Mouse (Mus musculus): ENCODE data around the gene Tph2.

Gene Tph2

GRCm38 (mm10) chr10:115160289-115160688 is 24.5 kb downstream of the Tph2 start:
- POLR2A ChIA-PET, result no interaction called here
- CTCF ChIA-PET, result interaction anchor here (0.6 to 1.5 kb wide), 12 partner anchors 12 to 751 kb away, joined by 3 to 6 read pairs (median 3); no protein-coding TSS in a partner anchor

- CTCF ChIA-PET, result interaction anchor here (0.5 to 1.8 kb wide), 8 partner anchors 11 to 1415 kb away, joined by 3 to 4 read pairs (median 3); no protein-coding TSS in a partner anchor
- POLR2A ChIA-PET, result no interaction called here
Measured at GRCm38 (mm10) chr10:115147308-115147707, 37.5 kb downstream of the Tph2 start.

GRCm38 (mm10) chr10:115146257-115146898 is 38.4 kb downstream of the Tph2 start:
- ChIA-PET CTCF (interaction anchor here in 1 of 4 experiments (1.8 kb wide), 1 partner anchor 10 kb away, joined by 4 read pairs; no protein-coding TSS in a partner anchor), POLR2A (no interaction called here)

GRCm38 (mm10) chr10:115144542-115144941 is 40.3 kb downstream of the Tph2 start:
- POLR2A ChIA-PET, result interaction anchor here in 3 of 4 experiments (0.5 to 0.6 kb wide), 3 partner anchors 35 to 224 kb away, joined by 3 read pairs; no protein-coding TSS in a partner anchor
- CTCF ChIA-PET, result interaction anchor here in 1 of 4 experiments (0.6 kb wide), 2 partner anchors 562 to 968 kb away, joined by 4 to 7 read pairs; no protein-coding TSS in a partner anchor

GRCm38 (mm10) chr10:115143641-115144040 is 41.2 kb downstream of the Tph2 start:
- POLR2A ChIA-PET, result interaction anchor here in 3 of 4 experiments (0.5 to 0.7 kb wide), 4 partner anchors 36 to 1736 kb away, joined by 3 to 4 read pairs (median 3); no protein-coding TSS in a partner anchor

GRCm38 (mm10) chr10:115137016-115137415 is 47.8 kb downstream of the Tph2 start:
- CTCF ChIA-PET, result interaction anchor here in 2 of 4 experiments (0.6 to 1.1 kb wide), 2 partner anchors 10 to 462 kb away, joined by 3 to 4 read pairs; no protein-coding TSS in a partner anchor

More at GRCm38 (mm10) chr10:115143641-115144040, 41.2 kb downstream of the Tph2 start:
- CTCF ChIA-PET, result interaction anchor here in 2 of 4 experiments (0.6 to 0.7 kb wide), 4 partner anchors 92 to 1434 kb away, joined by 3 to 7 read pairs (median 4); no protein-coding TSS in a partner anchor

GRCm38 (mm10) chr10:115127907-115128306 is 56.9 kb downstream of the Tph2 start:
- ChIA-PET POLR2A (no interaction called here), CTCF (no interaction called here)

More at GRCm38 (mm10) chr10:115137016-115137415, 47.8 kb downstream of the Tph2 start:
- POLR2A ChIA-PET, result interaction anchor here in 1 of 4 experiments (0.6 kb wide), 1 partner anchor 202 kb away, joined by 5 read pairs; no protein-coding TSS in a partner anchor

GRCm38 (mm10) chr10:115125550-115125949 is 59.3 kb downstream of the Tph2 start:
- ChIA-PET POLR2A (no interaction called here), CTCF (no interaction called here)

- POLR2A ChIA-PET, result no interaction called here
Measured at GRCm38 (mm10) chr10:115125027-115125426, 59.8 kb downstream of the Tph2 start.

GRCm38 (mm10) chr10:115107666-115108540 is 76.9 kb downstream of the Tph2 start:
- ChIA-PET POLR2A (interaction anchor here in 1 of 4 experiments (1.5 kb wide), 1 partner anchor 13 kb away, joined by 4 read pairs; no protein-coding TSS in a partner anchor), CTCF (interaction anchor here in 2 of 4 experiments (0.6 to 0.7 kb wide), 2 partner anchors 15 to 586 kb away, joined by 3 to 5 read pairs; no protein-coding TSS in a partner anchor)

More at GRCm38 (mm10) chr10:115125027-115125426, 59.8 kb downstream of the Tph2 start:
- CTCF ChIA-PET, result no interaction called here

- ChIA-PET CTCF (no interaction called here), POLR2A (no interaction called here)
Measured at GRCm38 (mm10) chr10:115104175-115104574, 80.6 kb downstream of the Tph2 start.

GRCm38 (mm10) chr10:115099890-115100580 is 84.8 kb downstream of the Tph2 start:
- ChIA-PET CTCF (no interaction called here), POLR2A (no interaction called here)

- ChIA-PET POLR2A (interaction anchor here in 1 of 4 experiments (0.6 kb wide), 1 partner anchor 832 kb away, joined by 3 read pairs; no protein-coding TSS in a partner anchor), CTCF (interaction anchor here in 1 of 4 experiments (0.6 kb wide), 1 partner anchor 15 kb away, joined by 3 read pairs; no protein-coding TSS in a partner anchor)
Measured at GRCm38 (mm10) chr10:115097163-115097562, 87.7 kb downstream of the Tph2 start.

- CTCF ChIA-PET, result no interaction called here
- POLR2A ChIA-PET, result no interaction called here
Measured at GRCm38 (mm10) chr10:115096191-115096590, 88.6 kb downstream of the Tph2 start.

- CTCF ChIA-PET, result no interaction called here
- POLR2A ChIA-PET, result no interaction called here
Measured at GRCm38 (mm10) chr10:115078232-115078631, 106.6 kb downstream of the Tph2 start.

GRCm38 (mm10) chr10:115069123-115069911 is 115.5 kb downstream of the Tph2 start:
- POLR2A ChIA-PET, result interaction anchor here in 1 of 4 experiments (0.6 kb wide), 1 partner anchor 122 kb away, joined by 4 read pairs; no protein-coding TSS in a partner anchor
- CTCF ChIA-PET, result no interaction called here

GRCm38 (mm10) chr10:115063936-115064335 is 120.9 kb downstream of the Tph2 start:
- ChIA-PET CTCF (no interaction called here), POLR2A (no interaction called here)

- ChIA-PET CTCF (no interaction called here), POLR2A (no interaction called here)
Measured at GRCm38 (mm10) chr10:115061498-115061897, 123.3 kb downstream of the Tph2 start.

Measured in embryonic stem cell, embryonic (primary cell).